Mouse (Mus musculus): ENCODE measurements around the gene Paqr4. TPM values are rescaled to one million over a fixed set of nuclear protein-coding genes. Genes with fewer than 3 reads are reported as not detected.
"Not testable (repeated sequence)": the region's sequence is repeated elsewhere in the genome, so short reads cannot be mapped to it uniquely, and the experiment has no call there.

The Paqr4 gene
- total RNA-seq (2021) (10 to 100 TPM in 1 of 2 experiments, 1 to 10 TPM in 1; 7.6 to 17.6 TPM), polyA plus RNA-seq (2012; rRNA removed) (33.3 and 37.8 TPM in 2 replicates)
- long read RNA-seq, transcript Paqr4-201 (3 exons, 2,575 nt): major isoform, 17 of 19 reads
- long read RNA-seq, partial matches to known transcripts: 0 of 19 reads
- long read RNA-seq, other reads (novel, unspliced or antisense): 2 of 19 reads

DNA sequence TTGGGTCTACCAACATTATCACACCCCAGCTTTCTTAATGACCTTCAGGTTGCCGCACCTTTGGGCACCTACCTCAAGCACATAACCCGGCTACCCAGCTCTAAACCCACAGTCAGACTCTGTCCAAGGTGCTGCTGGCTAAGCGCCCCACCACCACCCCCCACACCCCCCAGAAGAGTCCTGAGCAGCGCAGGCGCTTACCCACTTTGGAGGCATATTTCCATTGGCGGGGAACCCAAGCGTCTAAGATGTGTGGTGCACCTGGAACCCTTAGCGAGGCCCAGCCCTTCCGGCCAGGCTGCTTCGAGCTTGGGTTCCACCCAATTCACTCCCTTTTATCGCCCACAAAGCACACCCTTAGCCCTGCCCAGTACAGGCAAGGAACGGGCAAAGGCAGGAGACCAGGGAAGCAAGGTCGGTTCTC lies at the start of gene Paqr4:
TSS of gene Paqr4 (minus strand) at position 270 of the 424 bp plus-strand sequence.
- DNase-seq: no peak

DNA sequence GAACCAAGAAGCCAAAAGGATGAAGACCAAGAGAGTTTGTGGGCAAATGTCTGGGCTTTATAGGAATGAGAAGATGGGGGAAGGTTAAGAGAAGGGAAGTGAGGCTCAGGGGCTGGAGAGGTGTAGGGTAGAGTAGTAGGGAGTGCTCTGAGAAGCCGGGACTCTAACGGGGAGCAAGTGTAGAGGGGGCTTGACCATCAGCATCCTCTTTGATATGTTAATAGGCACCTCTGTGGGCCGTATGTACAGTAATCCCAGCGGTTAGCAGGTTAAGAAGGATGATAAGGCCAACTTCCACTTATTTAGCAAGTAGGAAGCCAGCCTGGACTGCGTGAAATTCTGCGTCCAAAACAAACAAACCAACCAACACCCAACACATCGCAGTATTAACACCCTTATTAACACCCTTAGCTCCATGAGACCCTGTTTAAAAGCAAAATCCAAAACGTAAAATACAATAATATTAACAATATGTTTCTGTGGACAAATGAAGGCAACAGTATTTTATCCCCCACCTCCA lies 49.1 kb upstream of the Paqr4 start:
- no peak for DNase-seq

DNA sequence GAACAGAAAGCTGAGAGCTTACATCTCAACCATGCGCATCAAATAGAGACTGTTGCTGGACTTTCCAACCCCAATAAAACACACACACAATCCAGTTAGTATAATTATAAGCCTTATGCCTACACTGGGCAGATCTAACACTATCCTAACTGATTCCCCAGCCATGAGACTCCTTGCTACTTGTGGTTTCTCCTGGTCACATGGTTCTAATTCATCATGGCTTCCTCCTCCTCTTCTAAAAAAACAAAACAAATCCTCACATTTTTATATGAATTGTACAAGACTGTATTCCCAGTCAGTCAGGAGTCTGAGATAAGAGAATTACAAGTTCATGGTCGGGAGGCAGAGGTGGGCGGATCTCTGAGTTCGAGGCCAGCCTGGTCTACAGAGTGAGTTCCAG lies 48.3 kb upstream of the Paqr4 start:
- DNase-seq: no peak

DNA sequence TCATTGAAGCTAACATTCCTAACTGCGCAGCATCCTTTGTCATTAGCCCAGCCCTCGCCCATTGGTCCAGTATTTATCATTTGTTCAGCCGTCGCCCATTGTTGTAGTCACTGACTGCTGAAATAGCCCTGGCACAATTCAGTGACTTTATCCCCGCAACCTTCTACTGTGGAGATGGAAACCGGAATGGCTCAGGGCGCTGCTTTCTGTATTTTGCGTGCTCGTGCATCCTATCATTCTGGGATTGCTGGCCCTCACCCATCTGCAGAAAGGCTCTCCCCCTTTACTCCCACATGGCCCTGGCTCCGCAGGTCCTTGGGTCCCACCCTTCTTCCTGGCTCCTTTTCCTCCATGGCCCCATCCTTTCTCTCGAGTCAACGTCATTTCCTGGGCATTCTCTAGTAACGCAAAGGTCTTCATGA lies 45.9 kb upstream of the Paqr4 start:
- peak; percentile 27 for DNase-seq

DNA sequence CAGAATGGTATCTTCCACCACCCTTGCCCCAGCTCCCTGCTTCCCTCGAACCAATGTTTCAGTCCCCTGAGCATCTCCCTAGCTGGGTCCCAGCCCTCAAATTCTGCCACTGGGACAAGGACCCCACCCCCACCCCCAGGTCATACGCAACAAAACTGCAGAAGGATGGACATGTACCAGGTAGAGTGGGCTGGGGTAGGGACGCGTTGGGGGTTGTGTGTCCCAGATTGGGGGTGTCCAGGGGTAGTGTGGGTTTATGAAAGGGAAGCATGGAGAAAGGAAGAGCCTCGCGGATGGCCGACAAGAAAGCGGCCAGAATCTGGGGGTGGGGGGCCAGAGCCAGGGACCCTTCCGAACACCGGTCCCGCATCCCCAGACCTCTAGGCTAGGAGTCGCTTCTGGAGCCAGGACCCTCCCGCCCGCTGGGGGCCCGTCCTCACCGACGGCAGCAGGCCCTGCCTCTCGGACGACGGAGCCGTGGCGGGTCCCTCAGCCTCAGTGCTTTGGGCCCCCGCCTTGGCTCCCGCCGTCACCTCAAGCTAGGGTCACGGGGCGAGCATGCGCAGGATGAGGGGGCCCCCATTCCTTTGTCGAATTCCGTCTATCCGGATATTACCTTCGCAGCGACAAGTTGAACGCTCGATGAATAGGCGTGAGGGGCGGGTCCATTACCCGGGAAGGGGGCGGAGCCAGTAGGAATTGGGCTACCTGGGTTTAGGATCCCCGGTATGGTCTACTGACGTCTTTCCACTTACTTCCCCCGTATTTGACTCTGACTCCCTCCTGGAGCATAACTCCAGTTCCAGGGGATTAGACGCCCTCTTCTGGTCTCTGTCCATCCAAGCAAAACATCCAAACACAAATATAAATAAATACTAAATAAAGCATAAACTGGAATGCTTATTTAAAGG lies 45.1 kb upstream of the Paqr4 start, which contains the start of gene Flywch2:
TSS of gene Flywch2 (minus strand) at position 521 of the 911 bp plus-strand sequence.
- DNase-seq: peak; percentile 83

DNA sequence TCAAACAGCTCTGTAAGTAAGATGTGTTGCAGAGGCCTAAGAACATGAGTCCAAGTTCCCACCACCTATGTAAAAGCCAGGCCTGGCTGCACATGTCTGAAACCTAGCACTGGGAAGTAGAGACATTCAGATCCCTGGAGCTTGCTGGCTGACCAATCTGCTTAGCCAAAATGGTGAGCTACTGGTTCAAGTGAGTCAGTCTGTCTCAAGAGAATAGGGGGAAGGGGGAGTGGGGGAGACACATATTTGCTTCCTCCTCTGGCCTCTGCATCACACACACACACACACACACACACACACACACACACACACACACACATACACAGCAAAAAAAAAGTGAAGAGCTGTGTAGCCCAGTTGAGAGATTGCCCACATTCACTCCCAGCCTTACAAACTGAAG lies 42.7 kb upstream of the Paqr4 start:
- no peak for DNase-seq

DNA sequence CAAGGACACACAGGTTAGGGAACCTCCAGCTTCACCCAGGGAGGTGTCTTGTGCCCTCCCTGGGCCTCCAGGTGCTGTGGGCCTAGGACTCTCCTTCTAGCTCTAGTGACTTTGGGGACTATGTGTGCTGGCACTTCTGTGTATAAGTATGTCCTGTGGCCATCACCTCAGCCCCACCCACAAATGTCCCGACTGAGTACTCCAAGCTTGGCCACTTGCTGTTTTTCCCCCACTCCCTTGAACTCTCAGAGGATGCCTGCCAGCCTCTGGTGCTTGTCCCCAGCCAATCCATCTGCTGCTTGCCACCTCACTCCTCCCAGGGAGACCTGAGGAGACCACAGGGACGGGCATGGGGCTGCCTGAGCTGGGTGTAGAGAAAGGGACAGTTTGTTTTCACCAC lies 37.8 kb upstream of the Paqr4 start:
- DNase-seq: no peak

DNA sequence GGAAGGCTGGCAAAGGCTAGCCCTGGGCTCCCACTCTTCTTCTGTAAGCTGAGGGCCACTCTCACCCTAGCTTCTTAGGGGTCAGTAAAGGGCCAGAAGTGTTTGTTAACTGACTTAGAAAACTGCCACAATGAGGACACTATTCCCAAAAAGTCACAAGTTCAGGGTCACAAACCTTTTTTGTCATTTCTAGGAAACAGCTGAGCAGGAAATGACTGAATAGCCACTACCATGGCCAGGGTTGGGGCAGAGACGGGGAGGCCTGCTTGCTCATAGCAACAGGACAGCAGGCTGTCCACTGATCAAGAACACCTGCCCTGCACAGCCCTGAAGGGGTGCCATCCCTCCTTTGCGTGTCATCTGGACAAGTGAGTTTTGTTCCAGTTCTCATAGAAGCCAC lies 36.5 kb upstream of the Paqr4 start:
- no peak for DNase-seq

DNA sequence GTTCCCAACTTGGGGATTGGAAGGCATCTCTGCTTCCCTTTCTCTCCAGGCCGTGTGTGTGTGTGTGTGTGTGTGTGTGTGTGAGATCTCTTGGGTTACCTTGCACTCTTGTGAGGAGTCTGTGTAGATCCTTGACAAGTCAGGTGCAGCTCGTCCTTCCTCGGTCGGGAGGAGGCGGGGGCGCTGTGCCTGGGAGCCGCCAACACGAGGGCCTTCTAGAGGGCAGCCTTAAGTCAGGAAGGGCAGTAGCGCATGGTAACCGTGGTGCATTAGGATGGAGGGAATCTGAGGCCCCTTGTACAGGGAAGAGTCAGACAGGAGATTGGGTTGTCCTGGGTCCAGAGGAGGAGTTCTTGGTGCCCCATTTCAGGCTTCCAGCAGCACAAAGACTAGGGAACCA lies 35.5 kb upstream of the Paqr4 start:
- no peak for DNase-seq

DNA sequence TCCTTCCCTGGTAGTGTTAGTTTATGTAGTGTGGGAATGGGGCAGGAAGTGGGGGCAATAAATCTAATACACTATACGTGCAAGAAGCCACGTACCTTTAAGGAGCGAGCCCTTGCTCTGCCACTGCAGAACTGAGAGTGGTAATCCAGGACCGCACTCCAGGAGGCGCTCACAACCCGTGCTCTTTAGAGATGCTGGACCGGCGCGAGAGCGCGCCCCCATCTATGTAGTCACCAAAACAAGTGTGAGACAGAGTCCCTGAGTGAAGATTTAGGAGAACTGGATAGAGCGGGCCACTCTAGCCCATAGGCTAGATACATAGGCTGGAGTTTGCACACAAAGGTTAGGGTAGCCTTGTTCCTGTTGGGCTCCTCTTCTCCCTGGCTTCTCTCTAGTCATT lies 33.4 kb upstream of the Paqr4 start:
- DNase-seq: peak; percentile 89

DNA sequence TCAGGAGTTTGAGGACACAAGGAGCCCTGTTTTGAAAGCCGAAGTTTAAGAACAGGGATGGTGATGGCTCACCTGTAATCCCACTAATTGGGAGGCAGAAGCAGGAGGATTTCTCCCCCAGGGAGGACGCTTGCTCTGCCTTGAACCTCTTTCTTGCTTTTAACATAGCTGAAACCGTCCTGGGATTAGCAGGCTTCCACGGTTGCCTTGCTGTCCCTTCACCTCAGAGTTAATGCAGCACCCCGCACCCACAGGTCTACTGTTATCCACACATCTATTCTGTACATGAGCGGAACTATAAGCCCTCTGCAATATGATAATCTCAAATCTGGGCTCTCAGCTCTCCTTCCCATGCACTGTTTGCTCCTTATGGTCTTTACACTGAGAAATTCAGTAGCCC lies 33.0 kb upstream of the Paqr4 start:
- no peak for DNase-seq

DNA sequence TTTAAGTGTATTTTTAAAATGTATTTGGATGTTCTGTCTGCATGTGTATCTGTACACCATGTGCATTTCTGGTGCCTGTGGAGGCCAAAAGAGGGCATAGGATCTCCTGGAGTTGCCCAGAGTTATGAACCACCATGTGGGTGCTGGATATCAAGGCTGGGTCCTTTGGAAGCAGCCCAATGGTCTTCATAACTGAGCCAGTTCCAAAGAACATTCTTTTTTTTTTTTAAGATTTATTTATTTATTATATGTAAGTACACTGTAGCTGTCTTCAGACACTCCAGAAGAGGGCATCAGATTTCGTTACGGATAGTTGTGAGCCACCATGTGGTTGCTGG lies 31.5 kb upstream of the Paqr4 start:
- not testable (repeated sequence) for DNase-seq

DNA sequence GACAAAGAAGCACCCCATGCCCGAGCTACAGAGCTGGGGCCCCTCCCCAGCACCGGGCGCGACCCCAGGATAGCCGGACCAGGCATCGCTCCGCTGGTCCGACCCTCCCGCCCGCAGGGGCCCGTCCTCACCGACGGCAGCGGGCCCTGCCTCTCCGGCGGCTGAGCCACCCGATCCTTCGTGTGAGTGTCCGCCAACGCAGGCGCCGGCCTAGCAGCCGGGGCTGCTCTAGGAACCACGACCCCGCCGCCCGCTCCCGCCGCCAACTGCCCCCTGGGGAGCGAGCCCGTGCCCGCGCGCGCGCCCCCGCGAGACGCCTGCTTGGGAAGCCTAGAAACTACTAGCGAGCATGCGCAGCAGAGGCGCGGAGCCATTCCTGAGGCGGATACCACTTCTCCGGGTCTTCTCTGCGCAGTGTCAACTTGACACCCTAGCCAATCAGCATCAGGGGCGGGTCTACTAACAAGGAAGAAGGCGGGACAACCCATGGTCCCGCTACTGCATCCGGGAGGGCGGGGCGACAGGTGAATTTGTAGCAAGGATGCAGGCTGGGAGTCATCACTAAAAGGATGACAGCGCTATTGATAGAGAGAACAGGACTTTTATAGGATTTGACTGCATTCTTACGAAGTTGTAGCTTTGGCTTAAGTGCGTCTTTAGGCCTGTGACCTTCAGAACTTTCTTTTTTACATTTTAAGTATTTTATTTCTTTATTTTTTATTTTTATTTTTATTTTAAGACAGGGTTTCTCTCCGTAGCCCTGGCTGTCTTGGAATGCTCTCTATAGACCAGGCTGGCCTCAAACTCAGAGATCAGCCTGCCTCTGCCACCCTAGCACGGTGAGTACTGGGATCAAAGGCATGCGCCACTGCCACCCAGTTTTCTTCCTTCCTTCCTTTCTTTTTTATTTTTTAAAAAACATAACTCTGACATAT lies 30.9 kb upstream of the Paqr4 start, which contains the start of gene Flywch1:
TSS of gene Flywch1 (minus strand) at position 319 of the 935 bp plus-strand sequence.
- peak; percentile 98 for DNase-seq

DNA sequence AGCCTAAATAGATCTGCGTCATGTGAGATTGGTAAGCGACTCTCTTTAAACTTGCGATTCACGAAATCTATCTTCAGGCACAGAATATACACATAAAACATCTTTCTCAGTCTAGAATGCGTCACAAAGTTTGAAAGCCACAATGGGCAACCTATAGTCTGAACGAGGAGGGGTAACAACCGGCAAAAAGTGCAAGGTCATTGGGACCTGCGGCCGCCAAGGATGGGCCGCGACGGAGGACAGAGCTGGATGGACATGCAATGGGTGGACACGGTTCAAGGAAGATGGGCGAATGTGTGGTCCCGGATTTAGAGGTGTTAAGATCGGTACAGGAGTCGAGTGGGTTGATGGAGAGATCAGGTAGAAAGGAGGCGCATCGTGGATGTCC lies 30.2 kb upstream of the Paqr4 start:
- DNase-seq: no peak

DNA sequence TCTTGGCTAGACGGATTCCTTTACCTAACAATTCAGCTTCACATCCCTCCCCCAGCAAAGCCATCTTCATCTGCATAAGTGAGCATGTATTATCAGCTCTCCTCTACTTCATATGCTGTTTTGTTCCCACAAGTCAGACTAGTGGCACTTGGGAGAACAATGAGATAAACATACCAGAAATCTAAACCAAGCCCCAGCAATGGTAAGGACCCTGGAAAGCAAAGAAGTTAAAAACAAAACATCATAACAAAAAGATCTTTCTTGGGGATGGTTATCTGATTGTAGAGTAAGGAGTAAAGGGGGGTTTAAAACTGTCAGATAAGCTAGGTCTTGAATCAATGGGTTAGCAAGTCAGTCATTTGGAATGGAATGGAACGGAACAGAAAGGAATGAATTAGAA lies 29.8 kb upstream of the Paqr4 start:
- DNase-seq: no peak

DNA sequence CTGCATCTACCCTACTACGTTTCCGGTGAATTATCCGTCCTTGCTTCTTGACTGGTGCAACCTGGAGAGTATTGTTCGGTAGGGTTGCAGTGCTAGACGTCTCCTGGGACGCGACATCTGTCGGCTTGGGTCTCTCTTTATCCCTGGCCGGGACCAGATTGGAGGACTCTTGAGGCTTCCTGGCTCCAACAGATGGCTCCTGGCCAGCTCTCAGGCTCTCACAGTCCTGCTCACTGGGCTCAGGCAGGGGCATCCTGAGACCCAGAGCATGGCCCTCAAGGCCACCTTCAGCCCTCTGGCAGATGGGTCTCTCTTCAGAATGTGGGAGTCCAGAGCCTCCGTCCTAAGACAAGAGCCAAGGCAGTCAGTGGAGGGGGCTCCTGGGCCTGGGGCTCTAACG lies 22.3 kb upstream of the Paqr4 start:
- no peak for DNase-seq

DNA sequence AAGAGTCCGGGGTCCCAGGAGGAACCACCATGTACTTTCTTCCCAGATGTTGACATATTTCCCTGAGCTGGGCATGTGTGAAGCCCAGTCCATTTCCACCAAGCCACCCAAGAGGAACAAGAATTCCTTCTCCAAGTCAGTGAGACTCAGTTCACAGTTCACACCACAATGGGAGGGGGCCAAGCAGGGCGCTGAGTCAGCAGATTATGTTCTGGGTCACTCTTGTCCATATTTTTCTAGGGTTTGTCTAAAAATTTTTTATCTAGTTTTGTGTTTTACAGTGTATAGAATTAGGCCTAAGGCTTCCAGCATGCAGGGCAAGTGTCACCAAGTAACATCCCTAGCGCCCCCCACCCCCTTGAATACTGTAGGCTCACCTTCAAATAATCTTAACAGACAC lies 20.5 kb upstream of the Paqr4 start:
- no peak for DNase-seq

DNA sequence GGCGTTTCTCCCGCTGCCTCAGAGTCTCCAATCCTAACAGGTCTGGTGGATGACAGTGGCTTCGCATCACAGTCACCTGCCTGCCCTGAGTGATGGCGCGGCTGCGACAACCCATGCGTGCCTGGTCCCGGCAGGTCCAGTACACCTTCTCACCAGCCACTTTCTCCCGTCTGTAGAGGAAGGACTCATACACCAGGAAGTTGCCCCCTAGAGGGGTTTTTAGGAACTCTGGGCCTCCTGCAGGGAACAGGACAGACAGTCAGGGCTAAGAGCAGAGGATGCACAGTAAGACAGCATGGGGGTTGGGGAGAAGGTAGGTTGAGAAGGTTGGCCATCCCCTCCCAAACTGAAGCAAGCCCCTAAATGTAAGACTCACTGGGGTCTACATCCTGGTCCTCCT lies 19.6 kb upstream of the Paqr4 start:
- no peak for DNase-seq

DNA sequence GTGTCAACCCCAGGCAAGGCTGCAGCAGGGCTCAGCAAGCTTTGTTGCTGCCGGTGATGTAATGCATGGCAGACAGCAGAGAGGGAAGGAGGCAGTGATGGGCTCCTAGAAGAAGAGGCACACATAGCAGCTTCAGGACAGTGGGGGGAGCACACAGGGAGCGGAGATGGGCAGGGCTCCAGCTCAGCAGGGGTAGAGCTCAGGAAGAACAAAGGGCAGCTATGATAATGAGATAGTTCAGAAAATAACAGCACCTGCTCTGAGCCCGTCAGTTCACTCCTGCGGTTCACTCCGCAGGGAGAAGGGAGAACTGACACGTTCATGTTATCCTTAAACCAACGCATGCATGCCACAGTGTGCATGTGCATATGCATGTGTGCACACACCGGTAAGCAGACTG lies 18.1 kb upstream of the Paqr4 start:
- DNase-seq: no peak

DNA sequence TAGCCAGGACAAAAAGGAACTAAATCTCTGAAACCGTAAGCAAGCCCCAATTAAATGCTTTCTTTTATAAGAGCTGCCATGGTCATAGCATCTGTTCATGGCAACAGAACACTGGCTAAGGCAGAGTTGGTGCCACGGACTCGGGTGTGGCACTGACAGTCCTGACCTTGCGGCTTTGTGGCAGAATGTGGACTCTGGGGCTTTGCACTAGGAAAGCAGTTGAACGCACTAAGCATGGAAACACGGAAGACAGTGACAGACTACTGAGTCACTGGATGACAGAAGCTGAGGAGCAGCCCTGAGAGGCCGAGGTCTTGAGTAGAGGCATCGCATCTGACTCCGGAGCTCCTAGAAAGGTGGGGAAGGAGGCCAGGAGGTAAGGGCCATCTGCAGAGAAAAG lies 16.9 kb upstream of the Paqr4 start:
- DNase-seq: no peak

DNA sequence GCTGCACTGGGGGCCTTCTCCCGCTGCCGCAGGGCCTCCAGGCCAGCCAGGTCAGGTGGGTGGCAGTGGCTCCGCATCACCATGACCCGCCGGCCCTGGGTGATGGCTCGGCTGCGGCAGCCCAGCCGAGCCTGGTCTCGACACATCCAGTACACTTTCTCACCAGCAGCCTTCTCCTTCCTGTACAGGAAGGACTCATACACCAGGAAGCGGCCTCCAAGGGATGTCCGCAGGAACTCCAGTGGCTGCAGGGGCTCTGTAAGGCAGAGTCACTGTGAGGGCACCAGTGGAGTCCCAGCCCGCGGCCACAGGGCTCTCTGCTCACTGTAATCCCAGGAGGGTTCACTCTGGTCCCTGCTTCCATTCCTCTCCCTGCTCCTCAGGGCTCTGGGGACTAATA lies 15.0 kb upstream of the Paqr4 start:
- DNase-seq: peak; percentile 30
